Mouse (Mus musculus) urinary bladder, postnatal 10 days (tissue): ENCODE results near the gene Rbm4b.

ENCODE experiments used
- DNase-seq: peaks from one replicate; pipeline ENCODE4 v3.0.0; 2022; ENCODE audit warnings: low spot score

Gene Rbm4b

DNA sequence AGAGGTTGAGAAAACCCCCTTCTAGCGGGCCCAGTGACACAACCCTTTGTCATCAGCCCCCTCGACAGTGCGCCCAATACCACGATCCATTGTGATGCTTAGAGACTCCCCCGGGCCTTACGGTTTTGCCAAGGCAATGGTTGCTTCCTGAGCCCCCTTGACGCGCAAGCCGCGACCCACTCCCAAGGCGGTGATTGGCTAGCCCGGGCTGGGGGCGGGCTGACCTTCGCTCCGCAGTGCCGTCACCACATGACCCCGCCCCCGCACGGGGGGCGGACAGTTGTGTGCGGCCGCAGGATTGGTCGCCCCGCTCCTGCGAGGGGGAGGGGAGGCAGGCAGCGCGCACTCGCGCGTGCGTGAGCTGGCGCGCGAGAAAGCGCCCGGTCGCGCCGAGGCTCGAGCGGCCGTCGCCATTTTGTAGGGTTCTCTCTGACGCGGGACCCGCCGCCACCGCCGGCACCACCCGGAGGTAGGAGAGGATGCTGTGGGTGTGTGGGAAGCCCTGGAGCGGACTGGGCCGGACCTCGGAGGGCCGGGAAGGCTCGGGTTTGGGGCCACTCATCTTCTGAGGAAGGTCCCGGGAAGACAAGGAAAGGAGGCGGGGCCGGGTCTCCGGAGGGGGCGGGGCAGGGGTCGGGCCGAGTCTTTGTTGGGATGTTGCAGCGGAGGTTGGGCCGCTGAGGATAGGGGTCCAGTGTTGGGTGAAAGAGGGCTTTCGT lies at the start of gene Rbm4b:
Gene Rbm4b (plus strand): TSS at position 305 of the 719 bp plus-strand sequence.
- peak; percentile 82 for DNase-seq

DNA sequence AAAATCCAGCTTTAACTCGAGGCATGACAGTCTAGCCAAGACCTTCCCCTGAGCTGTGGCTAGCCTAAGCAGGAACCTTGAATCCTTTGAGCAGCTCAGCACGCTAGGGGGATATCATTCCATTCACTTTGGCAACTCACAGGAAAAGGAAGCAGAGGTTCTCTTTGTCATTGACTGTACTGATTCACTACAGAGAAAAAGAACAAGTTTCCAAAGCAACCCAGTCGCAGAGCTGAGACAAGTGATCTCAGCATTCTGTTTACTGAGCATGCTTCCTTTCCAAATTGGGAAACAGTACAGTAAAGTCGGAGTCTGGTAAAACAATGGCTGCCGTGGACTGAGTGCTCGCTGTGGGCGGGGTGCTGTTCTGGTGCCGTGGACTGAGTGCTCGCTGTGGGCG lies 47.5 kb upstream of the Rbm4b start:
- DNase-seq: no peak

DNA sequence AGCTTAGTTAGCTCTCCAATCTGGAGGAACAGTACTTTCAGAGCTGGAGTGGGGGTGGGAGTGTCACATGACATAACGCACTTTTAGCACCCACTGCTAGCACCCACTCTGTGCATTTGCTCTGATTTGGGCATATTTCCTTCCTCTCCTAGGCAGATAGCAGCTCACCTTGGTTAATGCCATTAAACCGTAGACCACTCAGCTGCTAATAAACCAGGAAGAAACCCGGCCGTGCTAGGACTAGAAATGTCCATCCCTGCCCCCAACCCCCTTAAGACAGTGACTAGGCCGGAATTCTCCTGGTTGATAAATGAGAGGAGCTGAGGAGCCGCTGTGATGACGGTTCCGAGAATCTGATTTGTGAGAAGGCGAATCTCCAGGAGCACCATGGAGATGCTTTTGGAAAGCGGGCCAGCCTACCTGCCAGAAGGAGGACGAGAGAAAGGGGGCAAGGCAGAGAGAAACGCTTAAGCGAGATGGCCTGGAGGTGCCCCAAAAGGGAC lies 45.1 kb upstream of the Rbm4b start, which contains the start of gene Sptbn2:
Gene Sptbn2 (plus strand): TSS at position 70 of the 503 bp plus-strand sequence.
- DNase-seq: no peak

DNA sequence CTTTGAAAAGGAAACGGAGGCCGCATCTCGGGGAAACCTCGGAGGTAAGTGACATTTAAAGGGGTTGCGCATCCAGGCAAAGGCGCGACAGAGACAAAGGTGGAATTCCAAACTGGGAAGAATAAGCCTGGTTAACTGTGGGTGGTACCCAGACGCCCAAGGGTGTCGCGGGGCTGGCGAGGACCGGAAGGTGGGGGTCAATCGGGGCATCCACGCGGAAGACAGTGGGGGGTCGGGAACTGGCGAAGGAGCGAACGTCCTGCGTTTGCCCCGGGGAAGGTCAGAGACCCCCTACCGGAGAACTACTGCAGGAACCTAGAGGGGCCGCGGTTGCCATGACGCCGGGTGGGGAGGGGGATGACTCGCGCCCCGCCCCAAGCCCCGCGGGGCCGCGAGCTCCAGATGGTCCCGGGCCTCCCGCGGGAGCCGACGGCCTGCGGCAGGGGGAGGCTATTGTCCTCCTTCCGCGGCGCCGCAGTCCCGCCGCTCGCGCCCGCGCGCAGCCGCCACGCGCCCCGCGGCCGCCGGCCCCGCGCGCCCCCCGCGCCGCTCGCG lies 44.6 kb upstream of the Rbm4b start:
- no peak for DNase-seq

DNA sequence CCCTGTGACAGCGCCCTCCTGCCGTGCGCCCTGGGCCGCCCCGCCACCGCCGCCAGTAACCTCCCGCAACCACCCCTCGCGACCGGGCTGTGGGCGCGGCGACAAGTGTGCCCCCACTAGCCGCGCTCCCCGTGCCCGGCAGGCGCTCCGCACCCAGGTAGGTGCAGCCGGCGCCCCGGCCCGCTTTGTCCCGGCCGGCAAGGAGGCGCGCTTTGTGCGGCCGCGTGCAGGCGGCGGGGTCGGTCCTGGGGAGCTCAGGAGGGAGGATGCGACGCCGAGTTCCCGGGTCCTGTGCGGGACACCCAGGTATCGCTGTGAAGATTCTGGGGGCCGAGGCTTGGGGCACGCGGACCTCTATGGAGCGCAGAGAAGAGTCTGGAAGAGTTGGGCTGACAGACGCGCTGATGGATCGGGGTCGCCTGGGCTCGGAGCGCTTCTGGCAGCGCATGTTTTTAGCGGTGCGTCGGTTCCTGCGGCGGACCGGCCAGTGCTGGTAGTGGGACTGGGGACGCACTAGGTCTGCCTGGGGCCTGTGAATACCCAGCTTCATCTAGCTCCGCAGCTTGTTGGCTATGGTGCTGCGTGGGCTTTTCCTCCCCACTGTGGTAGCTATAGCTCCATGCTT lies 44.0 kb upstream of the Rbm4b start:
- no peak for DNase-seq

DNA sequence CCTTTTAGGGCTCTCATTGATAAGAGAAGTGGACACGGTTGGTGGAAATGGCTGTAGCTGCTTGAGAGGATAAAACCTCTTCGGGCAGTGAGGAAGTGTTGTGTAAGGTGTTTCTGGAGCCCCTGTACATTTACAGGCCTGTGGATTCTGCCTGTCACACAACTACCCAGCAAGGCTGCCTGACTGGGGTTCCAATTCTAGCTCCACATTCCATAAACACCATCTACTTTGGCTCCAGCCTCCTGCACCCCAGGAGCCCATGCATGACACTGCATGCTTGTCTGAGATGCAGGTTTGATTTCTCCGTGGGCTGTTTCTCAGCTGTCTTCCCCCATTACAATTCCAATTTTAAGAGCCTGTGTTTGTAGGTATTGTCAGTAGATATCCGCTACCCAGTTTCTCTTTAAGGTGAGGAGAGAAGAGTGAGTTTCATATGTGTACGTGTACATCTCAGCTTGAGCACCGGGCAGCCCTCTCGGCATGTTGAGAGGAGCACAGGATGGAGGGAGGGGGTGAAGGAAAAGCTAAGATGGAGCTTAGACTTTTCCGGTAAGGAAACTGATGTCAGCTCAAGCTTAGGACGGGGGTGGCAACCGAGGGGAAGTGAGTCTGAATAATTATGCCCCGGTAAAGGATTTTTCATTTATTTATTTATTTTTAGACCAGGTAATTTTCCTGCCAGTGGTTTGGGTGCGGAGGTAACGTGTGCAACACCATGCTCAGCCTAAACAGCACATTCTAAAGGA lies 43.3 kb upstream of the Rbm4b start:
- no peak for DNase-seq

DNA sequence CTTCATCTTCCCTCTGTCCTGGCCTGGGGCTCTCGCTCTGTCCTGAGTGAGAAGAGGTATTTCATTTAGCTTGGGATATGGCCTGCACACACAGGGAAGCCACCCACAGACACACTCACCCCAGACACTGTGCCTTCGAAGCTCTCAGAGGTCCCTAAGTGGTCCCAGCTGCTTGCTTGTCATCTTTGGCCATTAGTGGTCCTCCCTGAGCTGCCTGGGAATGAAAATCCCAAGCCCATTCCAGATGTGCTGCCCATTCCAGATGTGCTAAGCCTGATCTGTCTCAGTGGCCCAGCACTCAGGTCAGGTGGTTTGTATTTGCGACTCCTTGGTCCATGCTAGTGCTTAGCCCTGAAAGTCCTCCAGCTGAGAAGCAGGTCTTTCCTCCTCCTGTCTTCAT lies 42.4 kb upstream of the Rbm4b start:
- no peak for DNase-seq

DNA sequence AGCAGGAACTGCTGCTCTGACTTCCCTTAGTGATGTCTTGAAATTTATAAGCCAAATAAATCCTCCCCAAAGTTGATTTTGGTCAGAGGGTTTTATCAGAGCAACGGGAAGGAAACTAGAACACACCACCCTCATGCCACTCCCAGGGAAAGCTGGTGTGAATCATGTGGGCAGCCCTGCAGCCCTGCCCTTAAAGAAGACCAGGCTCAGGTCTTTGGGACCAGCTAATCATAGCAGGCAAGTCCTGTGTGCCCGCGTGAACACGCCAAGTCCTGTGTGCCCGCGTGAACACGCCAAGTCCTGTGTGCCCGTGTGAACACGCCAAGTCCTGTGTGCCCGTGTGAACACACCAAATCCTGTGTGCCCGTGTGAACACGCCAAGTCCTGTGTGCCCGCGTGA lies 39.5 kb upstream of the Rbm4b start:
- no peak for DNase-seq

DNA sequence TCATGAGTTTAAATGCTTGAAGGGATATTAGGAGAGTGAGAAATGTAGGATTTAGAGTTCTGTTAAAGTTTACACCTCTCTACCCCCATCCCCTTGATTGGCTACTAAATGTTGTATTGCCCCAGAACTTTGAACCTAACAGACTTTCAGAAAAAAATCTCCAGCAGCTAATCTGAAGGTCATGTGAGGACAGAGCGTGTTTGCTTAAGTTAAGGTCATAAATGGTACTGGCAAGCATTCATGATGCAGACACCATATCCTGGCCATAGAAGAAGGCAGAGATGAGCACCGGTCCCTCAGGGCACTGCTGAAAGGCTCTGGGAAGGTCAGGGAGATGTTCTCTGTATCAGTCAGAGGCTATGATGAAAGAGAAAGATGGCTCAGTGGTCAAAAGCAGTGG lies 39.0 kb upstream of the Rbm4b start:
- DNase-seq: no peak

DNA sequence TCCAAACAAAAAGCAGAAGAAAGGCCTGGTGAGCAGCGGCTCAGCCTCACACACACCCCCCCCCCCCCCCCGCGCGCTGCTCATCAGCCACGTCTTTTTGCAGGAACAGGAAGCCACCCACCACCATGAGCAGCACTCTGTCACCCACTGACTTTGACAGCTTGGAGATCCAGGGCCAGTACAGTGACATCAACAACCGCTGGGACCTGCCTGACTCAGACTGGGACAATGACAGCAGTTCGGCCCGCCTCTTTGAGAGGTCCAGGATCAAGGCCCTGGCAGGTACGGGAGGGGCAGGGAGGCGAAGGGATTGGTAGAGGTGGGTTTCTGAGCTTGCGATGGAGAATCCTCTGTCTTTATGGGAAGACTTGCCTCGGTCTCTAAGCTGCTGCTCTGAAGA lies 37.6 kb upstream of the Rbm4b start:
- no peak for DNase-seq

DNA sequence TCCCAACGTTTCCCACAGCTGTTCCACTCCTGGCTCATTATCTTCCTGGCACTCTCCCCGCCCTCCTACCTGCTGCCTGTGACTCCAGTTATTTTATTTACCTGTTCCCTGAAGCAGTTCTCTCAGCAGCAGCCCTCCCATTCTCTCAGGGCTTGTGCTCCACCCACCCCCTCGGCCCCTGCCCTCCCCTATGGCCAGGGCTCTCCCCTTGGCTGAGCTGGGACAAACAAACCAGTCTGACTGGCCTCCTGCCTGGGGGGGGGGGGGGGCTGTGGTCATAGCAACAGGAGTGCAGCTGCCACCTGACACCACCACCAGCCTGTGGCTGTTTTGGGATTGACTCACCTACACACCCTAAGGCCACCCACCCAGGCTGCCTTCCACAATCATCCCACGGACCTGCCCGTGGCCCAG lies 36.9 kb upstream of the Rbm4b start:
- no peak for DNase-seq

DNA sequence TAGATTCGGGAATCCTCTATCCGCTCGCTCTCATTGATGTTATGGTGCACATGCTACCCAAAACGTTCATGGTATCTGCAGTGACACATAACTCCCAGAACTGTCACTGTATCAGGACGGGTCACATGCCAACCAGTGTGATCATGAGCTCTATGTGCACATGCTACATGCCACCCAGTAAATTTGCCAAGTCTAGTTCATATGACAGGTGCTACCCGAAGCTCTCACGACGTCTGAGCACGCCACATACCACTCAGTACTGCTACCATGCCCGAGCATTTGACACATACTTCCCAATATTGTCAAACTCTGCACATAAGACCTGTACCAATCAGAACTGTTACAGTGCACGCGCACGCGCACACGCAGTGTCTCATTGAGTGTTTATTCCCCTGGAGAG lies 36.2 kb upstream of the Rbm4b start:
- DNase-seq: no peak

DNA sequence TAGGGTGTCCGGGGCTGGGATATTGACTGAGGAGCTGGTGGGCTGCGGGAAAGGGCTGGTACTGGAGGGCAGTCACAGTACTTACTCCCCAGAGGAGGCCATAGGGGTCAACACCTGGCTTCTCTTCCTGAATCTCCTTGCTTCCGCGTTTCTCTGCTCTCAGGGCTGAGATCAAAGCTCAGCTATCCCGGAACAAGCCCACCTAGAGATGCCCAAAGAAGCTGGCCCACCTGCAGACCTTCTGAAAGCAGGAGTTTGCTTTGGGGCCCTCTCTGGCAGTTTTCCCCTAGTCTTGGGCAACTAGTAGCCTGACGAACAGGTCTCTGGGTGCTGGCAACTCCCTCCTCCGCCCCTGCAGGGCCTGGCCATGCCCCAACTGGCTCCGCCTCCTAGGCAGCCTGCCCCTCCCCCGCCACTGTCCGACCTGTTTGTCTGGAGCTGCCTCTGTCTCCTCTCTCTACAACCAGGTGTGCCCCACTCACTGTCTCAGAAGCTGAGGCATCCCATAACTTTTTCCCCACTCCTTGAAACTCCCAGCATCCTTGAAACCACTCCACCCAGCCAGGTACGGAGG lies 35.5 kb upstream of the Rbm4b start:
- peak; percentile 35 for DNase-seq

DNA sequence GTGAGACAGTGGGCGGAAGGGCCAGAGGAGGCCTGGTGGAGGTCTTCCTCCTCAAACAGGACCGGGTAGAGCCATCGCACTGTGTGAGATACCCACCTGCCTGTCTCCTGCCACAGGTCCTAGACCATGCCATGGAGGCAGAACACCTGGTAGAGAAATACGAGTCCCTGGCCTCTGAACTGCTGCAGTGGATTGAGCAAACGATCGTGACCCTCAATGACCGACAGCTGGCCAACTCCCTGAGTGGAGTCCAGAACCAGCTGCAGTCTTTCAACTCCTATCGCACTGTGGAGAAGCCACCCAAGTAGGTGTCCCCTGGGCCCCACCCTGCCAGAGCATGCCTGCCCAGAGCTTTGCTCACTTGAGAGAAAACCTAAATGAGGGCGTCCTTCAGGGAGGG lies 27.1 kb upstream of the Rbm4b start:
- DNase-seq: no peak

DNA sequence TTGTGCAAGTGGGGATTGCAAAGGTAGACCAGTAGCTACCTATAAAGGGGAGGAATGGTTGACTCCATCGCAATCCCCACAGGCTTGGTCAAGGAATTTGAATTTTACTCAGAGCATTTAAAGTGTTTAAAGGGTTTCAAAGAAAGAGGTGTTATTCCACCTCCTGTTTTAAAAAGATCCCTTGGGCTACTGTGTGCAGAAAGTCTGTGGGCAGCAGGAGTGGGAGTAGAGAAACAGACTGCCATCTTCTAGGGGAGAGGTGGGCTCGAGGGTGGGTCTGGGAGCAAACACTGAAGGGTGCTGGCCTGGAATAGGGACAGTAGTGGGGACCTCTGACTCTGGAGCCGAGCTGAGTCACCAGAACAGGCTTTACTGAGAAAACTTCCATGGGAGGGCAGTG lies 23.2 kb upstream of the Rbm4b start:
- no peak for DNase-seq

DNA sequence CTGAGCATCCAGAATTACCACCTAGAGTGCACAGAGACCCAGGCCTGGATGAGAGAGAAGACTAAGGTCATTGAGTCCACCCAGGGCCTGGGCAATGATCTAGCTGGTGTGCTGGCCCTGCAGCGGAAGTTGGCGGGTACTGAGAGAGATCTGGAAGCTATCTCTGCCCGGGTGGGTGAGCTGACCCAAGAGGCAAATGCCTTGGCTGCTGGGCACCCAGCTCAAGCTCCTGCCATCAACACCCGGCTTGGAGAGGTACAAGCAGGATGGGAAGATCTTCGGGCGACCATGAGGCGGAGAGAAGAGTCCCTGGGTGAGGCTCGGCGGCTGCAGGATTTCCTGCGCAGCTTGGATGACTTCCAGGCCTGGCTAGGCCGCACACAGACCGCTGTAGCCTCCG lies 18.4 kb upstream of the Rbm4b start:
- DNase-seq: no peak

DNA sequence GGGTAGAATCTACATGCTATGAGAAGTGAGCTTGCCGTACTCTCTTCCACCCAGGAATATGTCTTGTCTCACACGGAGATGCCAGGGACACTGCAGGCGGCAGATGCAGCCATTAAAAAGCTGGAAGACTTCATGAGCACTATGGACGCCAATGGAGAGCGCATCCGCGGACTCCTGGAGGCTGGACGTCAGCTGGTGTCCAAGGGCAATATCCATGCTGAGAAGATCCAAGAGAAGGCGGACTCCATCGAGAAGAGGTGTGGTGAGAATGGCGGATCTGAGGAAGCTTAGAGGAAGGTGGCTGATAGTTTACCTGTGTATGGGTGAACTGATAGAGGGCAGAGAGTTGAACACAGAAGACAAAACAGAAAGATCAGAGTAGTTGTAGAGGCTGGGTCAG lies 17.2 kb upstream of the Rbm4b start:
- no peak for DNase-seq

DNA sequence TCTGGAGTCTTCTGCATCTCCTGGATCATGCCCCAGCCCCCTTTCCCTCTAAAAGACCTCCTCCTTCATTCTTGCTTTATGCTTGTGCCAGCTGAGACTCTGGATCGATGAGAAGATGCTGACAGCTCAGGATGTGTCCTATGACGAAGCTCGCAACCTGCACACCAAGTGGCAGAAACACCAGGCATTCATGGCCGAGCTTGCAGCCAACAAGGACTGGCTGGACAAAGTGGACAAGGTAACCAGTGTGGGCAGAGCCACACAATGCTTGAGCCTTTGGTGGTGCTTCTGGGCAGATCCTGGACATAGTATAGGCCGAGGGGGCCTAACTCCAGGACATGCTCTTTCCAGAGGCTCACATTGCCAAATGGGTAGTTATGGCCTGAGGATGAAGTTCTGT lies 16.5 kb upstream of the Rbm4b start:
- no peak for DNase-seq

DNA sequence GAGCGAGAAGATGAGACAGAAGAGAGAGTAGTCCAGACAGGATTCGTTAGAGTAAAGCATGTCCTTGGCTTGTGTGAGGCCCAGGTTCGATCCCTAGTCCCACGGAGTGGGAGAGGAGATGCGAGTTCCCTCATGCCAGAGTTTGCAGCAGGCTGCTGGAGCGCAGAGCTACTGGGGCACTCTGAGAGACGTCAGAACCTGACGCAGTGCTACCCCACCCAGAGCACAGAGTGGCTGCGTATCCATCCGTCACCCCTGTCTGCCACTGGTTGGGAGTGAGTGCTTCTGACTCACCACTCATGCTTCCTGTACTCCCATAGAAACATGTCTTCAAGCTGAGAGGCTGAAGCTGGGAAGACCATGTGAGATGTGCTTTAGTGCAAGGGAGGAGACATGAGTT lies 14.8 kb upstream of the Rbm4b start:
- DNase-seq: no peak

DNA sequence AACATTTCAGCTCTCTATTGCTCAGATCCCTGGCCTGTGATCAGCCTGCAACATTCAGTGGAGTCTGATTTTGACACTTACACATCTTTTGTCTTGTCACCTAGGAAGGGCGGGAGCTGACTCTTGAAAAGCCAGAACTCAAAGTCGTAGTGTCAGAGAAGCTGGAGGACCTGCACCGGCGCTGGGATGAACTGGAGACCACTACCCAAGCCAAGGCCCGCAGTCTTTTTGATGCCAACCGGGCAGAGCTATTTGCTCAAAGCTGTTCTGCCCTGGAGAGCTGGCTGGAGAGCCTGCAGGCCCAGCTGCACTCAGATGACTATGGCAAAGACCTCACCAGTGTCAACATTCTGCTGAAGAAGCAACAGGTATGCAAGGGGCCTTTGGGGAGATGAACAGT lies 14.1 kb upstream of the Rbm4b start:
- DNase-seq: no peak

DNA sequence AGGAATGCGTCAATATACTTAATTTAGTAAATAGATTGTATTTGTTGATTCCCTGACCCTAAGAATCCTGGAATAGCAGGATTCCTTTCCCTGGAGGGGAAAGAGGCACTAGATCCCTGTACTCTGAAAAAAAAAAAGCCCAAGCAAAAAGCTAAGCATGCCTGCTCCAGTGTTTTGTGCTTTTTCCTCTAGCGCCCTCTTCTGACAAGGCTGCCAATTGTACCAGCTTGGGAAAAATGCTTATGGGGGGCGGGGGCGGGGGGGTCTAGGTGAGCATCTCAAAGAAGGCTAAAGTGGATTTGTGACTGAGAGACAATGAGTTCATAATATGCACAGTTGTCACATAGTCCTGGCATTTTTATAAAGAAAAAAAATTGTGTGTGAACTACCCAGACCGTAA lies 12.8 kb upstream of the Rbm4b start:
- no peak for DNase-seq

DNA sequence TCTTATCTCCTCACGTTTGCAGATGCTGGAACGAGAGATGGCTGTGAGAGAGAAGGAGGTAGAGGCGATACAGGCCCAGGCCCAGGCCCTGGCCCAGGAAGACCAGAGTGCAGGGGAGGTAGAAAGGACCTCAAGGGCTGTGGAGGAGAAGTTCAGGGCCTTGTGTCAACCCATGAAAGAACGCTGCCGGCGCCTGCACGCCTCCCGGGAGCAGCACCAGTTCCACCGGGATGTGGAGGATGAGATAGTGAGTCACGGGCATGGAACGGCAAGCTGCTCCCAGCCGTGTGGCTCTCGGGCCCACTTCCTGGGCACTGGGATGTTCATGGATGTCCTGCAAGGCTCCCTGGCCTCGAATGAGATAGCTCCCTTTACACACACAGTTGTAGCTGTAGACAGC lies 12.3 kb upstream of the Rbm4b start:
- DNase-seq: no peak
